Mouse (Mus musculus) megakaryocyte progenitor cell, adult 5-6 weeks (primary cell): ENCODE measurements around the gene Rad50. TPM values are rescaled to one million over a fixed set of nuclear protein-coding genes. Genes with fewer than 3 reads are reported as not detected.

ENCODE experiments used
- ATAC-seq: replicated peaks from 2 replicates; pipeline ENCODE4 v1.8.0; 2016; ENCODE audit warnings: mild to moderate bottlenecking, moderate TSS enrichment, inconsistent platforms; ENCODE audit not compliant: poor library complexity
- total RNA-seq, 2 experiments: library from RNA; stranded (forward) in 1 of 2; stranded (reverse) in 1 of 2; fragments of 157-497, 149-512 nt in 1 of 2; fragments of 200-1000 nt in 1 of 2; gene quantifications; 2 replicates each; pipeline versions ENCODE4 v1.2.3 to v1.2.4; 2015 to 2017

Gene Rad50
- total RNA-seq, 2 experiments from 2014 or later, result 57.7 to 66.5 TPM

- ATAC-seq, result no peak
Observed at GRCm38 (mm10) chr11:53604983-53605382, 102.1 kb downstream of the Rad50 start.

Other genes with a start within 250 kb of the Rad50 start
- not detected in 2 replicates for gene Gm9837, start 236.8 kb downstream of the Rad50 start, total RNA-seq (2015)
- not detected in 2 replicates for gene Gm9837, start 236.8 kb downstream of the Rad50 start, total RNA-seq (2017)
- gene Gm9945, start 227.2 kb downstream of the Rad50 start, total RNA-seq (2015), result not detected in 2 replicates
- not detected in 2 replicates for gene Gm9945, start 227.2 kb downstream of the Rad50 start, total RNA-seq (2017)
- 0.73 and 0.79 TPM in 2 replicates for gene Sowaha, start 227.0 kb downstream of the Rad50 start, total RNA-seq (2015)
- gene Sowaha, start 227.0 kb downstream of the Rad50 start, total RNA-seq (2017), result 0.29 and 0.91 TPM in 2 replicates
- gene Sept8, start 188.1 kb downstream of the Rad50 start, total RNA-seq (2015), result 15.5 and 27.3 TPM in 2 replicates
- gene Sept8, start 188.1 kb downstream of the Rad50 start, total RNA-seq (2017), result 11.0 and 24.6 TPM in 2 replicates
- 3.9 TPM in 2 replicates for gene Kif3a, start 139.9 kb downstream of the Rad50 start, total RNA-seq (2015)
- gene Kif3a, start 139.9 kb downstream of the Rad50 start, total RNA-seq (2017), result 6.2 and 9.1 TPM in 2 replicates
- gene Il4, start 88.7 kb downstream of the Rad50 start, total RNA-seq (2015), result not detected in 2 replicates
- gene Il4, start 88.7 kb downstream of the Rad50 start, total RNA-seq (2017), result not detected in 2 replicates
- gene Il13, start 72.6 kb downstream of the Rad50 start, total RNA-seq (2015), result not detected in 2 replicates
- not detected in 2 replicates for gene Il13, start 72.6 kb downstream of the Rad50 start, total RNA-seq (2017)
- gene Il5, start 13.5 kb upstream of the Rad50 start, total RNA-seq (2015), result not detected in 2 replicates
- not detected in 2 replicates for gene Il5, start 13.5 kb upstream of the Rad50 start, total RNA-seq (2017)
- gene Irf1, start 62.7 kb upstream of the Rad50 start, total RNA-seq (2015), result 25.0 and 29.8 TPM in 2 replicates
- gene Irf1, start 62.7 kb upstream of the Rad50 start, total RNA-seq (2017), result 32.9 and 46.8 TPM in 2 replicates
- gene Gm17334, start 65.9 kb upstream of the Rad50 start, total RNA-seq (2015), result not detected in 2 replicates
- 0.37 TPM in 1 of 2 replicates, not detected in the other for gene Gm17334, start 65.9 kb upstream of the Rad50 start, total RNA-seq (2017)
- gene Gm12216, start 151.9 kb upstream of the Rad50 start, total RNA-seq (2015), result 0.93 and 2.4 TPM in 2 replicates
- 0.21 and 2.2 TPM in 2 replicates for gene Gm12216, start 151.9 kb upstream of the Rad50 start, total RNA-seq (2017)
- gene Slc22a5, start 184.3 kb upstream of the Rad50 start, total RNA-seq (2015), result 8.3 and 11.3 TPM in 2 replicates
- 8.0 and 12.7 TPM in 2 replicates for gene Slc22a5, start 184.3 kb upstream of the Rad50 start, total RNA-seq (2017)